Mouse (Mus musculus) bone marrow macrophage, adult 2 months (primary cell): ENCODE measurements around the gene Fcer1g.

Experiments
- CTCF ChIP-seq: IDR thresholded peaks from 2 replicates; pipeline ENCODE4 v1.5.1; 2012; ENCODE audit warnings: low read depth, mild to moderate bottlenecking, low read length, moderate library complexity
- POLR2A ChIP-seq: IDR thresholded peaks from 2 replicates; pipeline ENCODE4 v1.6.1; 2012; ENCODE audit warnings: mild to moderate bottlenecking, low read depth, low read length, borderline replicate concordance

- TF ChIP-seq CTCF (no peak), POLR2A (no peak)
Measured at GRCm38 (mm10) chr1:171249913-171250600, 15.9 kb upstream of the Fcer1g start, which contains the start of gene Adamts4.
